Mouse (Mus musculus) layer of hippocampus, postnatal 10 days (tissue): ENCODE results near the gene Dnaic1. TPM values are rescaled to one million over a fixed set of nuclear protein-coding genes. Genes with fewer than 3 reads are reported as not detected.

Experiments used
- total RNA-seq, 2 experiments: library from RNA; stranded (reverse); gene quantifications; 2 replicates each; pipeline ENCODE4 v1.2.3; 2021

Gene Dnaic1
- total RNA-seq, 2 experiments from 2014 or later = 5.4 to 8.3 TPM

Other genes starting within 250 kb of the Dnaic1 start
- 10 to 100 TPM; 43.1 to 54.6 TPM for gene Ubap1, start 220.8 kb upstream of the Dnaic1 start, total RNA-seq
- gene Kif24, start 104.9 kb upstream of the Dnaic1 start, total RNA-seq = 1 to 10 TPM; 2.0 to 2.3 TPM
- 10 to 100 TPM; 33.9 to 36.0 TPM for gene Nudt2, start 104.6 kb upstream of the Dnaic1 start, total RNA-seq
- gene AI464131, start 66.7 kb upstream of the Dnaic1 start, total RNA-seq = 10 to 100 TPM; 44.8 TPM
- gene 1110017D15Rik, start 52.4 kb upstream of the Dnaic1 start, total RNA-seq = 10 to 100 TPM in 1 of 2 experiments, 1 to 10 TPM in 1; 8.0 to 10.0 TPM
- gene Fam219a, start 237 bp upstream of the Dnaic1 start, total RNA-seq = 100 to 1,000 TPM; 168 to 186 TPM
- 10 to 100 TPM; 63.4 to 66.5 TPM for gene Enho, start 70.5 kb downstream of the Dnaic1 start, total RNA-seq
- gene Cntfr, start 127.3 kb downstream of the Dnaic1 start, total RNA-seq = 10 to 100 TPM; 64.7 to 65.0 TPM
- gene Il11ra1, start 130.2 kb downstream of the Dnaic1 start, total RNA-seq = 10 to 100 TPM; 23.2 to 24.5 TPM
- 10 to 100 TPM; 27.7 to 34.4 TPM for gene Rpp25l, start 143.8 kb downstream of the Dnaic1 start, total RNA-seq
- 100 to 1,000 TPM; 142 to 158 TPM for gene Dctn3, start 153.4 kb downstream of the Dnaic1 start, total RNA-seq
- gene Arid3c, start 161.4 kb downstream of the Dnaic1 start, total RNA-seq = not detected
- 10 to 100 TPM; 49.0 to 51.1 TPM for gene Galt, start 185.5 kb downstream of the Dnaic1 start, total RNA-seq
- 10 to 100 TPM; 41.0 to 49.1 TPM for gene Sigmar1, start 186.4 kb downstream of the Dnaic1 start, total RNA-seq
- 100 to 1,000 TPM; 141 to 191 TPM for gene Ccl27a, start 204.5 kb downstream of the Dnaic1 start, total RNA-seq